Mouse (Mus musculus): Measurements from ENCODE around the gene Unc93a.
"Not testable (repeated sequence)": the region's sequence is repeated elsewhere in the genome, so short reads cannot be mapped to it uniquely, and the experiment has no call there.

The Unc93a gene

GRCm38 (mm10) chr17:13067864-13068385, 63.7 kb downstream of the Unc93a start:
- not testable (repeated sequence) for DNase-seq

GRCm38 (mm10) chr17:13062882-13063281, 68.7 kb downstream of the Unc93a start:
- not testable (repeated sequence) for DNase-seq

- not testable (repeated sequence) for DNase-seq
Measured at GRCm38 (mm10) chr17:13060804-13061203, 70.8 kb downstream of the Unc93a start, which contains the start of gene Tcp10b. TSS of gene Tcp10b (plus strand) at chr17:13061104.

Data from lung, postnatal 10 days (tissue).